Mouse (Mus musculus): ENCODE data around the gene Igfbp3. TPM values are rescaled to one million over a fixed set of nuclear protein-coding genes. Genes with fewer than 3 reads are reported as not detected.
"Not testable (repeated sequence)": the region's sequence is repeated elsewhere in the genome, so short reads cannot be mapped to it uniquely, and the experiment has no call there.

Igfbp3 gene
- polyA plus RNA-seq, 1 experiment from 2014 or later: 24.0 TPM

DNA sequence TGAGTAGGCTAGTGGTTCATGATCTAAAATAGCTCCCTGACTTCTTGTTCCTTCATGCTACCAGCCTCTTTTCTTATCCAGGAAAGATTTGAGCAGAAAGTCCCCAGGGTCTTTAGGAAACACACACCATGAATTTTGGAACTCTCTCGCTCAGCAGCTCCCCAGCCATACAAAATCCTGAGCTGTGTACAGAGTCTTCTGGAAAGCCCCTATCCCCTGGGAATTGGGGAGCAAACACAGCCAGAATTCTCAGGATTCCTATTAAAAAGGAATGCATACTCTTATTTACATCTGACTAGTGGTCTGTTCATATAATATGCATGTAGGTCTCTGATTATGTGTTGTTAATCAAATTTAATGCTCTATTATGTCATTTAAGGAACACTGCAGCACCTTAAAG is 20.7 kb upstream of the Igfbp3 start:
- ATAC-seq: no peak
- Histone ChIP-seq H3K4me2 (ENCODE audit: low read depth, low read length) (no peak overlapping the region), H3K36me3 (ENCODE audit: control insufficient read depth, insufficient read depth, low read length) (no peaks in the 10 kb centered on the region), H3K27ac (ENCODE audit: low read length) (no peak overlapping the region), H3K4me3 (ENCODE audit: low read length) (no peak overlapping the region), H3K27me3 (replicated peaks; ENCODE audit: control insufficient read depth, insufficient read depth, low read length) (no peaks in the 10 kb centered on the region), H3K4me1 (ENCODE audit: control insufficient read depth, insufficient read depth, low read length) (no peaks in the 10 kb centered on the region), H3K9me3 (ENCODE audit: control insufficient read depth, low read length) (no peaks in the 10 kb centered on the region), H3K9ac (ENCODE audit: low read depth, low read length) (no peak overlapping the region)
- WGBS: 82% methylated on average over 1 of the region's 1 CpGs

DNA sequence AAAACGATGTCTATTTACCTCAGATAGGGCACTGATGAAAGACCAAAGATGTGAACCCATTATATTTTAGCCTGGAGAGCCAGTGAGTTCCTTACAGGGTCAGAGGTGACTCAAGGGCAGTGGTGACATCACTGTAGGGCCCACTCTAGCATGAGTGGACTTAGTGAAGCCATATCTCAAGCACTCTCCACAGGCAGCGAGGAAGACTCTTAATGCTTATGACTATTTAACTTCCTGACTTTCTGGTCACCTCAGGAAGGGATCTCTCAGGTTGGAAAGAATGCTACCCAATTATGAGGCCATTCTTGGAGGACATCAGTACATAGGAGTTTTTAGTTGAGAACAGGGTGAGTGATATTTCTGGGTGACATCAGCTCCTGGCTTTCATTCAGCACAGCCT is 19.6 kb upstream of the Igfbp3 start:
- Histone ChIP-seq H3K4me2 (ENCODE audit: low read depth, low read length) (no peak overlapping the region), H3K27me3 (replicated peaks; ENCODE audit: control insufficient read depth, insufficient read depth, low read length) (no peaks in the 10 kb centered on the region), H3K27ac (ENCODE audit: low read length) (no peak overlapping the region), H3K36me3 (ENCODE audit: control insufficient read depth, insufficient read depth, low read length) (no peaks in the 10 kb centered on the region), H3K9me3 (ENCODE audit: control insufficient read depth, low read length) (no peaks in the 10 kb centered on the region), H3K9ac (ENCODE audit: low read depth, low read length) (no peak overlapping the region), H3K4me1 (ENCODE audit: control insufficient read depth, insufficient read depth, low read length) (no peaks in the 10 kb centered on the region), H3K4me3 (ENCODE audit: low read length) (no peak overlapping the region)
- no peak for ATAC-seq
- 88% methylated on average over 2 of the region's 2 CpGs for WGBS

DNA sequence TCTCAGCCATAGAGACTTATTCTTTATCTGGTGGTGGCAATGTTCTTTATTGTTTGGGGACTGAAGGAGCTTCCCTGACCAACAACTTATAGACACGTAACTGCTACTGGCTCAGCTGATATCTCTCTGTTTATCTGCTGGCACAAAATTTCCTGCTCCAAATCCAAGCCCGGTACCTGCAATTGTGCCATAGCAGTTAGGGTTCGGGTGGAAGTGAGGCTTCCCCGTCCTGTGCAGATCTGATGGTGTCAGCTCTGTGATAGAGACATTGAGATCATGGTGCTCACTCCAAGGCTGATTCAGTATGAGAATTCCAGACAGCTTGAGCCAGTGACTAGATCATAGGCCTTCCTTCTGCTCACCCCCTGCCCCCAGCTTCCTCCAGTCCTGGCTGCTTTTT is 18.2 kb upstream of the Igfbp3 start:
- Histone ChIP-seq H3K36me3 (ENCODE audit: control insufficient read depth, insufficient read depth, low read length) (no peaks in the 10 kb centered on the region), H3K4me3 (ENCODE audit: low read length) (no peak overlapping the region), H3K27me3 (replicated peaks; ENCODE audit: control insufficient read depth, insufficient read depth, low read length) (no peaks in the 10 kb centered on the region), H3K4me2 (ENCODE audit: low read depth, low read length) (no peak overlapping the region), H3K9ac (ENCODE audit: low read depth, low read length) (no peak overlapping the region), H3K27ac (ENCODE audit: low read length) (no peak overlapping the region), H3K4me1 (ENCODE audit: control insufficient read depth, insufficient read depth, low read length) (no peaks in the 10 kb centered on the region), H3K9me3 (ENCODE audit: control insufficient read depth, low read length) (no peaks in the 10 kb centered on the region)
- ATAC-seq: no peak
- WGBS: 89% methylated on average over 4 of the region's 4 CpGs

DNA sequence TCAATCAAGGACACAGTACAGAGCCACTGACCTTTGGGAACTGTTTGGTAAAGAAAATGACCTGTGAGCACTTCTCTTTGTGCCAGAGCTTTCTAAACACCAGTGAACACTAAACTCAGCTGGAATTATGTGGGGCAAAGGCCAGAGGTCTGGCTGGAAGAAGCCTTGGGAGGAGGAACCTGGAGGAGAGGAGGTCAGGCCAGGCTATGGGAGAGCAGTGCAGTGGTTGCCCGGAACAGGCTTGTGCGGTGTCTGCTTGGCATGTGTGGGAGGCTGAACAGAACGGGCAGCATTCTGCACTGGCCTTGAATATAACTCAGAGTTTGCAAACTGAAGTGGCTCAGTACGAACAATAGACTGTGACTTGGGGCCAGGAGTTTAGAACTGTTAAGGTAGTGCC is 16.3 kb upstream of the Igfbp3 start:
- Histone ChIP-seq H3K9me3 (ENCODE audit: control insufficient read depth, low read length) (no peaks in the 10 kb centered on the region), H3K4me2 (ENCODE audit: low read depth, low read length) (no peak overlapping the region), H3K4me3 (ENCODE audit: low read length) (no peak overlapping the region), H3K27me3 (replicated peaks; ENCODE audit: control insufficient read depth, insufficient read depth, low read length) (no peaks in the 10 kb centered on the region), H3K27ac (ENCODE audit: low read length) (no peak overlapping the region), H3K36me3 (ENCODE audit: control insufficient read depth, insufficient read depth, low read length) (no peaks in the 10 kb centered on the region), H3K4me1 (ENCODE audit: control insufficient read depth, insufficient read depth, low read length) (no peaks in the 10 kb centered on the region), H3K9ac (ENCODE audit: low read depth, low read length) (no peak overlapping the region)
- ATAC-seq: no peak
- WGBS: 50% methylated on average over 4 of the region's 4 CpGs

DNA sequence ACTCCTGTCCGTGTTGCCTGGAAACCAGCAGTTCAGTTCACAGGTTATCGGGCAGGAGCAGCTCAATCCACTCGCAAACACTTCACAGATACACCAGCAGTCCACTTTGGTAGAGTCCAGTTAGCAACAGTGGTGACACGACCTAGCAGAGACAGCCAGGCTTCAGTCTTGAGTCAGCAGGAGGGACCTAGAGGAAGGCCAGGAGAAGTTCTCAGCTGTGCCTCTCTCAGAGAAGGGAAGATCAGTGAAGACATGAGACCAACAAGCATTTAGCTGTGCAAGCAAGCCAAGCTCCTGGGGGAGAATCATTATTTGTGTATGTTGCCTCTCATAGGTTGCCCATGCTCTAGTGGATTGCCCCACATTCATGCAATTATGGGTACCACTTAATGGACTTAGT is 14.4 kb upstream of the Igfbp3 start:
- no peak overlapping the region for H3K9ac ChIP-seq (ENCODE audit: low read depth, low read length)
- no peaks in the 10 kb centered on the region for H3K36me3 ChIP-seq (ENCODE audit: control insufficient read depth, insufficient read depth, low read length)
- no peaks in the 10 kb centered on the region for H3K27me3 ChIP-seq (replicated peaks; ENCODE audit: control insufficient read depth, insufficient read depth, low read length)
- 68% methylated on average over 4 of the region's 4 CpGs for WGBS
- H3K27ac ChIP-seq (ENCODE audit: low read length): no peak overlapping the region
- ATAC-seq: no peak
- H3K4me2 ChIP-seq (ENCODE audit: low read depth, low read length): no peak overlapping the region
- no peak overlapping the region for H3K4me3 ChIP-seq (ENCODE audit: low read length)
- H3K4me1 ChIP-seq (ENCODE audit: control insufficient read depth, insufficient read depth, low read length): no peaks in the 10 kb centered on the region
- no peaks in the 10 kb centered on the region for H3K9me3 ChIP-seq (ENCODE audit: control insufficient read depth, low read length)

DNA sequence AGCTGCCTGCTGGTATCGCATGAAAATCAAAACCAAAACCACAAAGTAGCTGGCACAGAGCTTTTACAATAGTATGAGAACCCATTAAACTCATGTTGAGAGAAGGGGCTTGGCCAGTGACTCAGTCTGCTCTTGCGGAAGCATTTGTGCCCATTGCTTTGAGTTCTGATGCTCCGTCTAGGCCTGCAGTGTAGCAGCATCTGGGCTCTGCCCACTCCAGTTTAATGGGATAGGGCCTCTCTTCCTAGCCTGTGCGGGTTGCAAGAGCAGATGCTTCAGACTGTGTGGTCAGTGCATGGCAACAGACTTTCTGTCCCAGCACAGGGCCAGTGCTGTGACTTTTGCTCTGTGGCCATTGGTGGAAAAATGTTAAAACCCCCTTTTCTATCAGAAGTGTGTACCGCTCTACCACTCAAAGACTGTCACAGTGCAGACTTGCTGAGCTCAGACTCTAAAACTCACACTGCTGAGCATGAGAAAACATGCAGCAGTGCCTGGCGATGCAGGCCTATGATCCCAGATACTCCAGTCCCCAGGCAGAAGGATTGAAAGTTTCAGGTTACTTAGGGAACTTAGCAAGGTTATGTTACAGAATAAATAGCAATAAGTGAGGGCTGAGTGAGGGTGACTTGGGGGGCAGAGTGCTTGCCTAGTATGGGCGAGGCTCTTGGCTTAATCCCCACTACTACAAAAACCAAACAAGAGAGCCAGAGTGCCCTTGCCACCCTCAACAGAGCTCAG is 13.3 kb upstream of the Igfbp3 start:
- ATAC-seq: no peak
- no peak overlapping the region for H3K9ac ChIP-seq (ENCODE audit: low read depth, low read length)
- H3K4me2 ChIP-seq (ENCODE audit: low read depth, low read length): no peak overlapping the region
- no peaks in the 10 kb centered on the region for H3K9me3 ChIP-seq (ENCODE audit: control insufficient read depth, low read length)
- 85% methylated on average over 7 of the region's 7 CpGs for WGBS
- no peaks in the 10 kb centered on the region for H3K36me3 ChIP-seq (ENCODE audit: control insufficient read depth, insufficient read depth, low read length)
- H3K4me1 ChIP-seq (ENCODE audit: control insufficient read depth, insufficient read depth, low read length): no peaks in the 10 kb centered on the region
- H3K27ac ChIP-seq (ENCODE audit: low read length): no peak overlapping the region
- no peak overlapping the region for H3K4me3 ChIP-seq (ENCODE audit: low read length)
- no peaks in the 10 kb centered on the region for H3K27me3 ChIP-seq (replicated peaks; ENCODE audit: control insufficient read depth, insufficient read depth, low read length)

DNA sequence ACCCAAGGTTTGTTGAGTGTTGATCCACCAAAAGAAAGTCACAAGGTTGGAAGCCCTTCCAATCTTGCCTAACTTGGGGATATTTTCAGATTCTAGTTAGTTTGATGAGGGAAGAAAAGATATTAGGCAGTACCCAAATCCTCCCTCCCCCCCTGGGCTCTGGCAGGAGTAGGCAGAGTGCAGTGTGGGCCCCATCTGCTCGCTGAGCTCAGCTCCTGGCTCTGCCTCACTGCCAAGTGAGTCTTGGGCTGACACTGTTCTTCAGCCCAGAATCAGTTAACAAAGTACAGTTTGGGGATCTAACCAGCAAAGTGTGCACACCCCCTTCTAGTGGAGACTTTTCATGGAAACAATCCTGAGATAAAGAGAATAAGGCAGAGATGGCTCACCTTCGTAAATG is 12.5 kb upstream of the Igfbp3 start:
- H3K4me1 ChIP-seq (ENCODE audit: control insufficient read depth, insufficient read depth, low read length): no peaks in the 10 kb centered on the region
- 82% methylated on average over 2 of the region's 2 CpGs for WGBS
- no peak for ATAC-seq
- no peaks in the 10 kb centered on the region for H3K9me3 ChIP-seq (ENCODE audit: control insufficient read depth, low read length)
- H3K27me3 ChIP-seq (replicated peaks; ENCODE audit: control insufficient read depth, insufficient read depth, low read length): no peaks in the 10 kb centered on the region
- no peak overlapping the region for H3K4me2 ChIP-seq (ENCODE audit: low read depth, low read length)
- no peak overlapping the region for H3K4me3 ChIP-seq (ENCODE audit: low read length)
- H3K9ac ChIP-seq (ENCODE audit: low read depth, low read length): no peak overlapping the region
- no peaks in the 10 kb centered on the region for H3K36me3 ChIP-seq (ENCODE audit: control insufficient read depth, insufficient read depth, low read length)
- no peak overlapping the region for H3K27ac ChIP-seq (ENCODE audit: low read length)

DNA sequence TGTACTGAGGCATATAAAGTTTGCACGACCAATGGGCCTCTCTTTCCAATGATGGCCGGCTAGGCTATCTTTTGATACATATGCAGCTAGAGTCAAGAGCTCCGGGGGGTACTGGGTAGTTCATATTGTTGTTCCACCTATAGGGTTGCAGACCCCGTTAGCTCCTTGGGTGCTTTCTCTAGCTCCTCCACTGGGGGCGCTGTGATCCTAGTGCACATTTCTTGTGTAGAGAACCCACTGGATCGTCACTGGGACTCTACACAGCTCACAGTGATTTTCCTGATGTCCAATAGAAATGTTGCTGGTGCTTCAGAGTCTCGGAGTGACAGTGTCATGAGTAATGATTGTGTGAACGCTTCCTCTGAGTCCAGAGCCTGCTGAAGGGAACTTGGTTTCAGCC is 8.1 kb upstream of the Igfbp3 start:
- H3K36me3 ChIP-seq (ENCODE audit: control insufficient read depth, insufficient read depth, low read length); H3K27me3 ChIP-seq (replicated peaks; ENCODE audit: control insufficient read depth, insufficient read depth, low read length); H3K9ac ChIP-seq (ENCODE audit: low read depth, low read length); H3K4me3 ChIP-seq (ENCODE audit: low read length); H3K9me3 ChIP-seq (ENCODE audit: control insufficient read depth, low read length); H3K27ac ChIP-seq (ENCODE audit: low read length); ATAC-seq; H3K4me1 ChIP-seq (ENCODE audit: control insufficient read depth, insufficient read depth, low read length); H3K4me2 ChIP-seq (ENCODE audit: low read depth, low read length): not testable (repeated sequence)
- 77% methylated on average over 8 of the region's 8 CpGs for whole genome bisulfite sequencing

DNA sequence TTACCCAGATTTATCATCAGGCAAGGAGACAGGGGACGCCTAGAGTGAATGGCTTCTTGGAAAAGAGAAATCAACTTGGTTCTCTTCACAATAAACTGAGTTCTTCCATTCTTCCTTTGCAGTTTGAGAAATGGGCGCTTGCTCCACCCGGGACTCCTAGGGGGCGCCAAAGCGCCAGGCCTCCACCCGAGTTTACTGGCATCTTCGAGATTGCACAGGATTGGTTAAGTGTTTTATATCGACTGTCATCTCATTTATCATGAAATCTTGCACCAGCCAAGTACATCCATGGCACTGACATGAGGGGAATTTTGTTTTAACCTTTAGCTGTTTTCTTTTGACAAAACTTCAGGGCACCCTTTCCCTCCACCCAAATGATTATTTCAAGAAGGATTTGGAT is 2.0 kb upstream of the Igfbp3 start:
- peaks cover 11% of the 10 kb centered on the region for H3K4me1 ChIP-seq (ENCODE audit: control insufficient read depth, insufficient read depth, low read length)
- H3K9ac ChIP-seq (ENCODE audit: low read depth, low read length): no peak overlapping the region
- H3K4me3 ChIP-seq (ENCODE audit: low read length): no peak overlapping the region
- H3K9me3 ChIP-seq (ENCODE audit: control insufficient read depth, low read length): no peaks in the 10 kb centered on the region
- no peak for ATAC-seq
- H3K36me3 ChIP-seq (ENCODE audit: control insufficient read depth, insufficient read depth, low read length): no peaks in the 10 kb centered on the region
- 14% methylated on average over 8 of the region's 8 CpGs for WGBS
- no peak overlapping the region for H3K27ac ChIP-seq (ENCODE audit: low read length)
- peaks cover 34% of the 10 kb centered on the region for H3K27me3 ChIP-seq (replicated peaks; ENCODE audit: control insufficient read depth, insufficient read depth, low read length)
- H3K4me2 ChIP-seq (ENCODE audit: low read depth, low read length): no peak overlapping the region

DNA sequence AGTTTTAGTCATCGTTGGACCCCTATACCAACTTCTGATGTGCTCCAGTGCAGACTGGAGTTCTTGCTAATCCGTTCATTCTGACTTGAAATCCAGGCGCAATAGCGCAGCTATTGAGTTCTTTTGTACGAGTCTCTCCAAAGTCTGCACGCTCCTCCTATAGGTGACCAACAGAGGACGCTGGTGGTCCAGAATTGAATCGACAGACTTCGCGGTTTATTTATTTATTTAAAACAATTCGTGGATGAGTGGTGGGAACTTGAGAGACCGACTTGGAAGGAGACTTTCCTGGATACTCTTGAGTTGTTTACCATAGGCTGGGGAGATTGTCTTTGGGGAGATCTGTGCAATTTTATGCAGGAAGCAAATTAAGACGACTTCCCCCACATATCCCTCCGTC is 1.0 kb upstream of the Igfbp3 start:
- Histone ChIP-seq H3K4me3 (ENCODE audit: low read length) (0 out of 2 replicates have a peak overlapping the region, but pooled peaks have one; percentile 64), H3K27me3 (replicated peaks; ENCODE audit: control insufficient read depth, insufficient read depth, low read length) (peaks cover 34% of the 10 kb centered on the region), H3K27ac (ENCODE audit: low read length) (no peak overlapping the region), H3K4me1 (ENCODE audit: control insufficient read depth, insufficient read depth, low read length) (peaks cover 11% of the 10 kb centered on the region), H3K9me3 (ENCODE audit: control insufficient read depth, low read length) (no peaks in the 10 kb centered on the region), H3K4me2 (ENCODE audit: low read depth, low read length) (peak overlapping the region; percentile 91), H3K9ac (ENCODE audit: low read depth, low read length) (no peak overlapping the region), H3K36me3 (ENCODE audit: control insufficient read depth, insufficient read depth, low read length) (no peaks in the 10 kb centered on the region)
- ATAC-seq: no peak
- WGBS: 7% methylated on average over 14 of the region's 14 CpGs
